Mouse (Mus musculus): ENCODE data around the gene Duxf3.

DNA sequence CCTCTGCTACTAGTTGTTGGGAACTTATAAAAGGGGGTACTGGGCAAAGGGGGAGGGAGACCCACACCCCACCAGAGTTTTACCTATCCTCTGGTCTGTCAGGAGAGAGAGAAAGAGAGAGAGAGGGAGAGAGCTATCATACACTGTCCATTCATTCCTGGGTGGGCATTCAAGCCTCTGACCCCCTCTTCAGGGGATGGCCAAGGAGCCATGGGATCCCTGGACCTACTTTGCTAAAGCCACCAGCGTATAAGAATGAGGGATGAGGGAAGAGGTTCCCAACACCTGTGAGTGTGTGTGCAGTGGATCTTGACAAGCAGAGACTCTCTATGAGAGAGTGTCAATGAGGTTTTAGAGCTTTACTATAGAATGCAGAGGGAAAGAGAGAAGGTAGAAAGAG is 26.5 kb downstream of the Duxf3 start:
- TF ChIP-seq FLI1 (IDR thresholded peaks at IDR 0.05; ENCODE audit: low read length): no peak
- no peak for TF ChIP-seq GATA1 (IDR thresholded peaks at IDR 0.05; ENCODE audit: borderline replicate concordance, low read length)

Measured in megakaryocyte, embryonic 14.5 days (primary cell).